Mouse (Mus musculus) kidney, embryonic 15.5 days (tissue): ENCODE results near the gene Gm11239. TPM values are rescaled to one million over a fixed set of nuclear protein-coding genes. Genes with fewer than 3 reads are reported as not detected.
"Not testable (repeated sequence)": the region's sequence is repeated elsewhere in the genome, so short reads cannot be mapped to it uniquely, and the experiment has no call there.

Experiments used
- ATAC-seq: fragments of 200-750 bp; cut with Nextera tagmentation; replicated peaks from 2 replicates; pipeline ENCODE4 v1.8.0; 2017; ENCODE audit warnings: moderate TSS enrichment; ENCODE audit not compliant: low FRiP score
- H3K27ac ChIP-seq: fragments of 300-500 bp; sonication (generic); 2 replicates; pipeline ENCODE4 v1.5.1; 2015; ENCODE audit warnings: mild to moderate bottlenecking, inconsistent platforms
- H3K27me3 ChIP-seq: fragments of 300-500 bp; sonication (generic); 2 replicates; pipeline ENCODE4 v1.6.1; 2015; ENCODE audit warnings: inconsistent platforms
- H3K36me3 ChIP-seq: fragments of 300-500 bp; sonication (generic); 2 replicates; pipeline ENCODE4 v1.6.1; 2015; ENCODE audit warnings: inconsistent platforms
- H3K4me1 ChIP-seq: fragments of 300-500 bp; sonication (generic); 2 replicates; pipeline ENCODE4 v1.6.1; 2015; ENCODE audit warnings: inconsistent platforms
- H3K4me2 ChIP-seq: fragments of 300-500 bp; sonication (generic); 2 replicates; pipeline ENCODE4 v1.6.1; 2015; ENCODE audit warnings: moderate library complexity, mild to moderate bottlenecking, inconsistent platforms
- H3K4me3 ChIP-seq: fragments of 300-500 bp; sonication (generic); replicated peaks from 2 replicates; pipeline ENCODE4 v1.5.1; 2015; ENCODE audit warnings: mild to moderate bottlenecking, inconsistent platforms
- H3K9ac ChIP-seq: fragments of 300-500 bp; sonication (generic); 2 replicates; pipeline ENCODE4 v1.6.1; 2015; ENCODE audit warnings: mild to moderate bottlenecking, inconsistent platforms
- H3K9me3 ChIP-seq: fragments of 300-500 bp; sonication (generic); replicated peaks from 2 replicates; pipeline ENCODE4 v1.6.1; 2016; ENCODE audit warnings: inconsistent platforms
- WGBS: fragments of 180-500 bp; shearing (Covaris S2); methylation state at CpG from one replicate; pipeline ENCODE4 v1.1.7; 2015; ENCODE audit warnings: mixed read lengths; 5-methylcytosine and 5-hydroxymethylcytosine counted together
- polyA plus RNA-seq: library from polyadenylated mRNA; unstranded; fragments of >200 nt; fragmentation: Nextera tagmentation; extraction: Ambion mirVana; gene quantifications from 2 replicates; pipeline ENCODE4 v1.2.1, GENCODE M21; 2015

Gm11239 gene
- not detected in 2 replicates for polyA plus RNA-seq

GRCm38 (mm10) chr4:73668054-73668453, at the start of gene Gm11239:
Gene Gm11239, plus strand, starts transcription at chr4:73668354.
- ATAC-seq, result not testable (repeated sequence)
- no CpG with 5 or more reads among the region's 4 CpGs for WGBS

GRCm38 (mm10) chr4:73622684-73623083, 45.5 kb upstream of the Gm11239 start, which contains the start of gene Gm11237:
Gene Gm11237, plus strand, starts transcription at chr4:73622984.
- H3K9me3 ChIP-seq, H3K4me3 ChIP-seq, H3K27ac ChIP-seq, H3K27me3 ChIP-seq, H3K9ac ChIP-seq, H3K36me3 ChIP-seq, H3K4me2 ChIP-seq, H3K4me1 ChIP-seq, ATAC-seq: not testable (repeated sequence)
- WGBS, result no CpG with 5 or more reads among the region's 3 CpGs

More at GRCm38 (mm10) chr4:73668054-73668453, at the start of gene Gm11239:
- not testable (repeated sequence) for H3K36me3 ChIP-seq, H3K9ac ChIP-seq, H3K4me1 ChIP-seq, H3K4me3 ChIP-seq, H3K27ac ChIP-seq, H3K27me3 ChIP-seq, H3K4me2 ChIP-seq, H3K9me3 ChIP-seq

- H3K4me1 ChIP-seq, H3K9me3 ChIP-seq, H3K4me2 ChIP-seq, H3K27ac ChIP-seq, H3K36me3 ChIP-seq, H3K9ac ChIP-seq, H3K27me3 ChIP-seq, ATAC-seq, H3K4me3 ChIP-seq: not testable (repeated sequence)
- whole genome bisulfite sequencing, result no CpG with 5 or more reads among the region's 4 CpGs
These were observed 30.3 kb upstream of the Gm11239 start, which contains the start of gene Gm11236 for GRCm38 (mm10) chr4:73637821-73638220. Gene Gm11236, plus strand, starts transcription at chr4:73638121.

GRCm38 (mm10) chr4:73661864-73662263, 6.3 kb upstream of the Gm11239 start:
- H3K9me3 ChIP-seq, H3K4me1 ChIP-seq, H3K4me2 ChIP-seq, H3K36me3 ChIP-seq, ATAC-seq, H3K27me3 ChIP-seq, H3K9ac ChIP-seq, H3K27ac ChIP-seq, H3K4me3 ChIP-seq: not testable (repeated sequence)
- 88% methylated on average over 4 of the region's 4 CpGs for whole genome bisulfite sequencing

- H3K36me3 ChIP-seq, H3K4me1 ChIP-seq, H3K4me3 ChIP-seq, H3K27me3 ChIP-seq, H3K9me3 ChIP-seq, H3K9ac ChIP-seq, ATAC-seq, H3K4me2 ChIP-seq, H3K27ac ChIP-seq: not testable (repeated sequence)
- 85% methylated on average over 1 of the region's 4 CpGs for WGBS
These were observed 15.1 kb downstream of the Gm11239 start, which contains the start of gene Gm428 for GRCm38 (mm10) chr4:73683216-73683615. Gene Gm428, plus strand, starts transcription at chr4:73683516.

- Histone ChIP-seq H3K4me3 (no peak overlapping the region), H3K36me3 (no peaks in the 10 kb centered on the region), H3K9ac (no peak overlapping the region), H3K4me1 (no peaks in the 10 kb centered on the region), H3K4me2 (no peak overlapping the region), H3K27ac (no peak overlapping the region), H3K27me3 (no peaks in the 10 kb centered on the region), H3K9me3 (no peaks in the 10 kb centered on the region)
- no peak for ATAC-seq
- WGBS, result 95% methylated on average over 1 of the region's 1 CpGs
These were observed 50.6 kb downstream of the Gm11239 start for GRCm38 (mm10) chr4:73718761-73719160.

GRCm38 (mm10) chr4:73719819-73720218, 51.7 kb downstream of the Gm11239 start:
- Histone ChIP-seq H3K27ac (no peak overlapping the region), H3K9me3 (no peaks in the 10 kb centered on the region), H3K36me3 (no peaks in the 10 kb centered on the region), H3K9ac (no peak overlapping the region), H3K27me3 (no peaks in the 10 kb centered on the region), H3K4me3 (no peak overlapping the region), H3K4me1 (no peaks in the 10 kb centered on the region), H3K4me2 (no peak overlapping the region)
- ATAC-seq, result no peak

Other genes starting within 250 kb of the Gm11239 start
- not detected in 2 replicates for gene Gm11238, start 60.5 kb upstream of the Gm11239 start, polyA plus RNA-seq
- gene Gm11237, start 45.4 kb upstream of the Gm11239 start, polyA plus RNA-seq, result not detected in 2 replicates
- gene Gm11236, start 30.2 kb upstream of the Gm11239 start, polyA plus RNA-seq, result not detected in 2 replicates
- not detected in 2 replicates for gene Gm428, start 15.2 kb downstream of the Gm11239 start, polyA plus RNA-seq
- 6.6 and 7.5 TPM in 2 replicates for gene Rasef, start 122.6 kb downstream of the Gm11239 start, polyA plus RNA-seq
- gene Gm11758, start 207.9 kb downstream of the Gm11239 start, polyA plus RNA-seq, result not detected in 2 replicates
- gene Gm11757, start 222.8 kb downstream of the Gm11239 start, polyA plus RNA-seq, result not detected in 2 replicates
- not detected in 2 replicates for gene Gm13871, start 237.6 kb downstream of the Gm11239 start, polyA plus RNA-seq